Mouse (Mus musculus) midbrain, embryonic 13.5 days (tissue): Measurements from ENCODE around the gene Gm11992. TPM values are rescaled to one million over a fixed set of nuclear protein-coding genes. Genes with fewer than 3 reads are reported as not detected.

Source experiments
- ATAC-seq: fragments of 200-750 bp; cut with Nextera tagmentation; 2 replicates; pipeline ENCODE4 v1.8.0; 2017; ENCODE audit warnings: mild to moderate bottlenecking, moderate TSS enrichment, moderate library complexity
- H3K27ac ChIP-seq: fragments of 300-500 bp; sonication (generic); 2 replicates; pipeline ENCODE4 v1.5.1; 2015; ENCODE audit warnings: inconsistent platforms, mild to moderate bottlenecking, moderate library complexity
- H3K27me3 ChIP-seq: fragments of 300-500 bp; sonication (generic); 2 replicates; pipeline ENCODE4 v1.6.1; 2015; ENCODE audit warnings: mild to moderate bottlenecking, inconsistent platforms
- H3K36me3 ChIP-seq: fragments of 300-500 bp; sonication (generic); 2 replicates; pipeline ENCODE4 v1.6.1; 2015; ENCODE audit warnings: mild to moderate bottlenecking, inconsistent platforms
- H3K4me1 ChIP-seq: fragments of 300-500 bp; sonication (generic); replicated peaks from 2 replicates; pipeline ENCODE4 v1.6.1; 2015; ENCODE audit warnings: inconsistent platforms
- H3K4me2 ChIP-seq: fragments of 300-500 bp; sonication (generic); replicated peaks from 2 replicates; pipeline ENCODE4 v1.6.1; 2015; ENCODE audit warnings: moderate library complexity, mild to moderate bottlenecking, inconsistent platforms
- H3K4me3 ChIP-seq: fragments of 300-500 bp; sonication (generic); replicated peaks from 2 replicates; pipeline ENCODE4 v1.5.1; 2015; ENCODE audit warnings: mild to moderate bottlenecking, inconsistent platforms
- H3K9ac ChIP-seq: fragments of 300-500 bp; sonication (generic); replicated peaks from 2 replicates; pipeline ENCODE4 v1.6.1; 2015; ENCODE audit warnings: mild to moderate bottlenecking, inconsistent platforms
- H3K9me3 ChIP-seq: fragments of 300-500 bp; sonication (generic); 2 replicates; pipeline ENCODE4 v1.6.1; 2016; ENCODE audit warnings: mild to moderate bottlenecking, inconsistent platforms
- WGBS: fragments of 180-500 bp; shearing (Covaris S2); methylation state at CpG from one replicate; pipeline ENCODE4 v1.1.7; 2015; 5-methylcytosine and 5-hydroxymethylcytosine counted together
- polyA plus RNA-seq: library from polyadenylated mRNA; unstranded; fragments of >200 nt; fragmentation: Nextera tagmentation; extraction: Ambion mirVana; gene quantifications from 2 replicates; pipeline ENCODE4 v1.2.1, GENCODE M21; 2015

Gene Gm11992
- polyA plus RNA-seq, 1 experiment from 2014 or later: 0.73 TPM

- peaks cover 51% of the 10 kb centered on the region for H3K27me3 ChIP-seq
- peak overlapping the region; percentile 99 for H3K4me2 ChIP-seq
- H3K9me3 ChIP-seq: no peaks in the 10 kb centered on the region
- H3K4me3 ChIP-seq: peak overlapping the region; percentile 49
- H3K4me1 ChIP-seq: peaks cover 32% of the 10 kb centered on the region
- peak; percentile 66 for ATAC-seq
- H3K9ac ChIP-seq: no peak overlapping the region
- 3% methylated on average over 13 of the region's 13 CpGs for WGBS
- H3K27ac ChIP-seq: no peak overlapping the region
- H3K36me3 ChIP-seq: no peaks in the 10 kb centered on the region
These were observed 69.1 kb downstream of the Gm11992 start for GRCm38 (mm10) chr11:9117358-9118049.

- 2% methylated on average over 7 of the region's 7 CpGs for WGBS
- ATAC-seq: peak; percentile 40
- Histone ChIP-seq H3K9ac (peak within 1 kb of the TSS; percentile 60), H3K4me3 (peak within 1 kb of the TSS; percentile 49), H3K9me3 (no peaks in the 10 kb centered on the region), H3K4me1 (peaks cover 32% of the 10 kb centered on the region), H3K27me3 (peaks cover 51% of the 10 kb centered on the region), H3K4me2 (peak within 1 kb of the TSS; percentile 99), H3K36me3 (no peaks in the 10 kb centered on the region), H3K27ac (no peak within 1 kb of the TSS)
These were observed 69.6 kb downstream of the Gm11992 start, which contains the start of gene Upp1 for GRCm38 (mm10) chr11:9118050-9118420. Gene Upp1 (plus strand): TSS chr11:9118103.

- H3K36me3 ChIP-seq: no peaks in the 10 kb centered on the region
- peak overlapping the region; percentile 99 for H3K4me2 ChIP-seq
- peak; percentile 51 for ATAC-seq
- H3K9me3 ChIP-seq: no peaks in the 10 kb centered on the region
- peak overlapping the region; percentile 60 for H3K9ac ChIP-seq
- peak overlapping the region; percentile 49 for H3K4me3 ChIP-seq
- H3K27ac ChIP-seq: no peak overlapping the region
- H3K27me3 ChIP-seq: peaks cover 51% of the 10 kb centered on the region
- peaks cover 32% of the 10 kb centered on the region for H3K4me1 ChIP-seq
- WGBS: under 1% methylated on average over 40 of the region's 40 CpGs
These were observed 70.2 kb downstream of the Gm11992 start for GRCm38 (mm10) chr11:9118421-9119121.

Other genes with a start within 250 kb of the Gm11992 start
- 0.08 and 0.21 TPM in 2 replicates for gene Pkd1l1, start 75.3 kb upstream of the Gm11992 start, polyA plus RNA-seq
- gene Hus1, start 37.4 kb upstream of the Gm11992 start, polyA plus RNA-seq: 10.2 and 11.3 TPM in 2 replicates
- not detected in 2 replicates for gene Sun3, start 397 bp downstream of the Gm11992 start, polyA plus RNA-seq
- gene Upp1, start 69.5 kb downstream of the Gm11992 start, polyA plus RNA-seq: 3.4 and 3.5 TPM in 2 replicates
- 0.01 and 0.04 TPM in 2 replicates for gene Abca13, start 143.3 kb downstream of the Gm11992 start, polyA plus RNA-seq